Mouse (Mus musculus): ENCODE results near the gene H2-Eb1.

DNA sequence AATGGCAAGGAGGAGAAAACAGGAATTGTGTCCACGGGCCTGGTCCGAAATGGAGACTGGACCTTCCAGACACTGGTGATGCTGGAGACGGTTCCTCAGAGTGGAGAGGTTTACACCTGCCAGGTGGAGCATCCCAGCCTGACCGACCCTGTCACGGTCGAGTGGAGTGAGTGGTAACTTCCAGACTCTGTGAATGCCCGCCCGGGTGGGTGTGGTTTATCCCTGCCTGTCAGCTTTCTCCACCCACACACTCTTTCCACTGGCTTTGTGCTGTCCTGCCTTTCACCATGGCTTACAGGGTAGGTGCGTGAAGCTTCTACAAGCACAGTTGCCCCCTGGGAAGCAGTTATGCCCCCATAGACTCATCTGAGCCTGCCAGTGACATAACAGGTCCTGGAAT is 8.6 kb downstream of the H2-Eb1 start:
- TF ChIP-seq CTCF (IDR thresholded peaks at IDR 0.05; ENCODE audit: borderline replicate concordance, insufficient read depth, low read length) (no peak), POLR2A (IDR thresholded peaks at IDR 0.05; ENCODE audit: low read depth, low read length) (no peak)

Measured in embryonic fibroblast, embryonic 13.5 days (primary cell).